Mouse (Mus musculus) MEL (cell line): ENCODE measurements at regions not wholly inside any gene's neighbourhood (a gene's known extent, or its start where the extent isn't known, plus 50 kb on each side); places are given as distances from the start of the nearest gene placed in this dataset.

ENCODE experiments used
- DNase-seq: peaks from one replicate; pipeline ENCODE4 v3.0.0; 2011; ENCODE audit warnings: low read depth, low spot score
- H3K27ac ChIP-seq: 2 replicates; pipeline ENCODE4 v1.5.1; 2012; ENCODE audit warnings: low read depth, mild to moderate bottlenecking, control low read depth, low read length, moderate library complexity; ENCODE audit not compliant: control insufficient read depth
- H3K27me3 ChIP-seq, 2 experiments: fragments of 150-350 bp in 1 of 2; sonication (generic) in 1 of 2; 2 replicates each; pipeline ENCODE4 v1.6.1; 2012; ENCODE audit warnings: low read length in 2 of 2, mild to moderate bottlenecking in 2 of 2, improper control_type of control experiment in 1 of 2, moderate library complexity in 1 of 2; ENCODE audit not compliant: insufficient read depth in 2 of 2, control insufficient read depth in 1 of 2
- H3K36me3 ChIP-seq, 2 experiments: 2 replicates each; pipeline ENCODE4 v1.6.1; 2012 to 2014; ENCODE audit warnings: low read length in 2 of 2, improper control_type of control experiment in 1 of 2, inconsistent platforms in 1 of 2, mild to moderate bottlenecking in 1 of 2; ENCODE audit not compliant: insufficient read depth in 2 of 2, control insufficient read depth in 1 of 2
- H3K4me1 ChIP-seq, 2 experiments: fragments of 150-350 bp in 1 of 2; sonication (generic) in 1 of 2; 2 replicates each; pipeline ENCODE4 v1.6.1; 2012; ENCODE audit warnings: low read length in 2 of 2, improper control_type of control experiment in 1 of 2, mild to moderate bottlenecking in 1 of 2; ENCODE audit not compliant: insufficient read depth in 2 of 2, control insufficient read depth in 1 of 2
- H3K4me3 ChIP-seq, 2 experiments: fragments of 150-350 bp in 1 of 2; sonication (generic) in 1 of 2; 2 replicates each; pipeline ENCODE4 v1.5.1; 2012; ENCODE audit warnings: low read depth in 2 of 2, low read length in 2 of 2, mild to moderate bottlenecking in 2 of 2, moderate library complexity in 2 of 2, control low read depth in 1 of 2, improper control_type of control experiment in 1 of 2; ENCODE audit not compliant: control insufficient read depth in 1 of 2, insufficient read depth in 1 of 2
- H3K79me2 ChIP-seq: 2 replicates; pipeline ENCODE4 v1.6.1; 2012; ENCODE audit warnings: mild to moderate bottlenecking, low read length, moderate library complexity; ENCODE audit not compliant: control insufficient read depth, poor library complexity, insufficient read depth
- H3K9ac ChIP-seq: 2 replicates; pipeline ENCODE4 v1.6.1; 2012; ENCODE audit warnings: low read depth, mild to moderate bottlenecking, control low read depth, low read length, moderate library complexity; ENCODE audit not compliant: control insufficient read depth, poor library complexity, severe bottlenecking
- H3K9me3 ChIP-seq: fragments of 150-350 bp; sonication (generic); replicated peaks from 2 replicates; pipeline ENCODE4 v1.6.1; 2012; ENCODE audit warnings: mild to moderate bottlenecking, low read length, improper control_type of control experiment, moderate library complexity; ENCODE audit not compliant: insufficient read depth
- BHLHE40 ChIP-seq: IDR thresholded peaks from 2 replicates; pipeline ENCODE4 v1.6.1; 2012; ENCODE audit warnings: low read depth, mild to moderate bottlenecking, inconsistent platforms, low read length, improper control_type of control experiment, borderline replicate concordance
- CHD1 ChIP-seq: IDR thresholded peaks from 2 replicates; pipeline ENCODE4 v1.6.1; 2012; ENCODE audit warnings: low read depth, mild to moderate bottlenecking, inconsistent platforms, low read length, improper control_type of control experiment
- CHD2 ChIP-seq: IDR thresholded peaks from 2 replicates; pipeline ENCODE4 v1.6.1; 2011; ENCODE audit warnings: low read length, improper control_type of control experiment
- CTCF ChIP-seq, 3 experiments: IDR thresholded peaks in 2 of 3; conservative IDR thresholded peaks in 1 of 3; 2 replicates each; pipeline ENCODE4 v1.5.1; 2011 to 2012; ENCODE audit warnings: low read length in 3 of 3, low read depth in 2 of 3, mild to moderate bottlenecking in 2 of 3, improper control_type of control experiment in 1 of 3, inconsistent platforms in 1 of 3, mixed read lengths in 1 of 3, moderate library complexity in 1 of 3; ENCODE audit not compliant: control insufficient read depth in 1 of 3, insufficient read depth in 1 of 3, poor library complexity in 1 of 3, severe bottlenecking in 1 of 3
- E2F4 ChIP-seq: IDR thresholded peaks from 2 replicates; pipeline ENCODE4 v1.6.1; 2011; ENCODE audit warnings: low read depth, low read length, improper control_type of control experiment, borderline replicate concordance
- GATA1 ChIP-seq: IDR thresholded peaks from 2 replicates; pipeline ENCODE4 v1.6.1; 2011; ENCODE audit warnings: low read depth, low read length, improper control_type of control experiment
- MAX ChIP-seq: IDR thresholded peaks from 2 replicates; pipeline ENCODE4 v1.6.1; 2011; ENCODE audit warnings: low read length, improper control_type of control experiment
- MEF2A ChIP-seq: IDR thresholded peaks from 2 replicates; pipeline ENCODE4 v1.6.1; 2014; ENCODE audit warnings: low read depth, mild to moderate bottlenecking, inconsistent platforms, low read length, improper control_type of control experiment; ENCODE audit not compliant: poor library complexity, insufficient replicate concordance, severe bottlenecking; ENCODE audit errors: extremely low read depth
- MXI1 ChIP-seq: IDR thresholded peaks from 2 replicates; pipeline ENCODE4 v1.6.1; 2011; ENCODE audit warnings: mild to moderate bottlenecking, low read depth, low read length, improper control_type of control experiment
- MYB ChIP-seq: IDR thresholded peaks from 2 replicates; pipeline ENCODE4 v1.6.1; 2011; ENCODE audit warnings: mild to moderate bottlenecking, low read depth, low read length, improper control_type of control experiment
- MYC ChIP-seq: IDR thresholded peaks from 2 replicates; pipeline ENCODE4 v1.6.1; 2011; ENCODE audit warnings: low read depth, mild to moderate bottlenecking, low read length, improper control_type of control experiment, moderate library complexity
- POLR2AphosphoS5 ChIP-seq: IDR thresholded peaks from 2 replicates; pipeline ENCODE4 v1.6.1; 2012; ENCODE audit warnings: low read depth, borderline replicate concordance, mild to moderate bottlenecking, inconsistent platforms, low read length, moderate library complexity, mixed read lengths
- RAD21 ChIP-seq: IDR thresholded peaks from 2 replicates; pipeline ENCODE4 v1.6.1; 2011; ENCODE audit warnings: mild to moderate bottlenecking, low read depth, low read length, improper control_type of control experiment
- SIN3A ChIP-seq: IDR thresholded peaks from 2 replicates; pipeline ENCODE4 v1.6.1; 2012; ENCODE audit warnings: low read length, improper control_type of control experiment, inconsistent platforms
- SMC3 ChIP-seq: IDR thresholded peaks from 2 replicates; pipeline ENCODE4 v1.6.1; 2011; ENCODE audit warnings: low read depth, low read length, improper control_type of control experiment
- USF1 ChIP-seq: IDR thresholded peaks from 2 replicates; pipeline ENCODE4 v1.6.1; 2014; ENCODE audit warnings: low read depth, mild to moderate bottlenecking, inconsistent platforms, low read length, improper control_type of control experiment, moderate library complexity
- ZC3H11A ChIP-seq: IDR thresholded peaks from 2 replicates; pipeline ENCODE4 v1.6.1; 2012; ENCODE audit warnings: low read depth, mild to moderate bottlenecking, inconsistent platforms, low read length, improper control_type of control experiment
- ZNF384 ChIP-seq: IDR thresholded peaks from 2 replicates; pipeline ENCODE4 v1.6.1; 2012; ENCODE audit warnings: low read depth, mild to moderate bottlenecking, inconsistent platforms, low read length, improper control_type of control experiment

- peak; percentile 41 for DNase-seq
- TF ChIP-seq ZC3H11A = 0 out of 2 replicates have a peak, but pooled peaks have one; percentile 27
- no peak for TF ChIP-seq CHD1
- TF ChIP-seq CTCF (IDR thresholded peaks at IDR 0.05 in 2 of 3, conservative IDR thresholded peaks at IDR 0.05 in 1 of 3; ENCODE audit: control insufficient read depth in 1 of 3, insufficient read depth in 1 of 3, low read depth in 2 of 3, low read length in 3 of 3, poor library complexity in 1 of 3, severe bottlenecking in 1 of 3) = peak; percentile 61 to 82 (median 71)
- peak; percentile 56 for TF ChIP-seq SMC3
- TF ChIP-seq MAX = no peak
- peak; percentile 63 for TF ChIP-seq RAD21
Observed at GRCm38 (mm10) chr14:72371702-72372277, 119.8 kb downstream of the Gm9195 start.

GRCm38 (mm10) chr14:72360829-72361520, 130.7 kb downstream of the Gm9195 start:
- no peaks in the 10 kb centered on the region for H3K27me3 ChIP-seq
- TF ChIP-seq CHD2 (no peak), GATA1 (no peak), MAX (no peak)
- no peak overlapping the region for H3K4me3 ChIP-seq
- no peak overlapping the region for H3K27ac ChIP-seq
- no peaks in the 10 kb centered on the region for H3K36me3 ChIP-seq
- no peak for DNase-seq
- H3K9ac ChIP-seq = no peak overlapping the region
- H3K9me3 ChIP-seq = no peaks in the 10 kb centered on the region
- H3K79me2 ChIP-seq = no peaks in the 10 kb centered on the region
- H3K4me1 ChIP-seq = no peaks in the 10 kb centered on the region

More at GRCm38 (mm10) chr14:72371702-72372277, 119.8 kb downstream of the Gm9195 start:
- H3K9ac ChIP-seq = no peak overlapping the region
- no peaks in the 10 kb centered on the region for H3K9me3 ChIP-seq
- no peaks in the 10 kb centered on the region for H3K4me1 ChIP-seq
- no peaks in the 10 kb centered on the region for H3K79me2 ChIP-seq
- H3K4me3 ChIP-seq = no peak overlapping the region
- no peak overlapping the region for H3K27ac ChIP-seq
- H3K36me3 ChIP-seq = no peaks in the 10 kb centered on the region
- no peaks in the 10 kb centered on the region for H3K27me3 ChIP-seq

- no peak overlapping the region for H3K4me3 ChIP-seq
- H3K36me3 ChIP-seq = no peaks in the 10 kb centered on the region
- no peak overlapping the region for H3K27ac ChIP-seq
- DNase-seq = no peak
- H3K4me1 ChIP-seq = no peaks in the 10 kb centered on the region
- no peaks in the 10 kb centered on the region for H3K79me2 ChIP-seq
- no peak overlapping the region for H3K9ac ChIP-seq
- no peaks in the 10 kb centered on the region for H3K27me3 ChIP-seq
- TF ChIP-seq SIN3A (no peak), MYC (no peak), MEF2A (no peak), USF1 (no peak), BHLHE40 (no peak), RAD21 (no peak), MYB (no peak), MXI1 (no peak), CHD1 (no peak), ZNF384 (no peak), POLR2AphosphoS5 (no peak), ZC3H11A (no peak), E2F4 (no peak)
- no peaks in the 10 kb centered on the region for H3K9me3 ChIP-seq
Observed at GRCm38 (mm10) chr14:72360181-72360580, 131.5 kb downstream of the Gm9195 start.
